Mouse (Mus musculus) left cerebral cortex, postnatal 25 days (tissue): ENCODE results near the gene Ddx5. TPM values are rescaled to one million over a fixed set of nuclear protein-coding genes. Genes with fewer than 3 reads are reported as not detected.
A peak's percentile ranks its signal among the peaks of the same experiment; 100 is the strongest.
"Not testable (repeated sequence)": the region's sequence is repeated elsewhere in the genome, so short reads cannot be mapped to it uniquely, and the experiment has no call there.

Experiments
- DNase-seq, 2 experiments: peaks; one replicate each; pipeline ENCODE4 v3.0.0; 2022; ENCODE audit warnings: low spot score in 2 of 2, mixed read lengths in 1 of 2
- intact Hi-C: fragments of 180-260 bp; cut with DNase I; formaldehyde crosslinking; loops from one replicate; pipeline ENCODE4 v1.15.1; 2025
- total RNA-seq, 2 experiments: library from RNA; stranded (reverse); gene quantifications; 2 replicates each; pipeline ENCODE4 v1.2.3; 2021

Gene Ddx5
- total RNA-seq, 2 experiments from 2014 or later, result 633 to 643 TPM

DNA sequence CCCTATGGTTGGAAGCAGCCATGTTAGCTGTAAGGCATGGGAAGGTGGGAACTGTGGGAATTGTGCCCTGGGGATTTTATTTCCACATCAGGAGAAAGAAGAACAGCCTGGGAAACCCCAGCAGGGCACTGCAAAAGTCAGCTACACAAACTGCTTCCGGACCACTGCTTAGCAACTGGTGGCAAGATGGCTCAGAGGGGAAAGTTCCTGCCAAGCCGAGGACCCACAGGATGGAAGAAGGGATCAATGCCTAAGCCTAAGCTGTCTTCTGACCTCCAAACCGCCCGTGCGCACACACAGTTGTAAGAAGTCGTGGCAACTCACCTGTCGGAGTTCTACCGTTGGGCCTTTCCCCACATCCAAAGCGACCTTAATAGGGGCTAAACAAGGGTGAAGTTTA is 15.9 kb downstream of the Ddx5 start:
- intact Hi-C loops, result no loop called here
- DNase-seq, result no peak

- intact Hi-C loops, result no loop called here
- no peak for DNase-seq
Observed at GRCm38 (mm10) chr11:106770195-106770974, 18.6 kb downstream of the Ddx5 start.

DNA sequence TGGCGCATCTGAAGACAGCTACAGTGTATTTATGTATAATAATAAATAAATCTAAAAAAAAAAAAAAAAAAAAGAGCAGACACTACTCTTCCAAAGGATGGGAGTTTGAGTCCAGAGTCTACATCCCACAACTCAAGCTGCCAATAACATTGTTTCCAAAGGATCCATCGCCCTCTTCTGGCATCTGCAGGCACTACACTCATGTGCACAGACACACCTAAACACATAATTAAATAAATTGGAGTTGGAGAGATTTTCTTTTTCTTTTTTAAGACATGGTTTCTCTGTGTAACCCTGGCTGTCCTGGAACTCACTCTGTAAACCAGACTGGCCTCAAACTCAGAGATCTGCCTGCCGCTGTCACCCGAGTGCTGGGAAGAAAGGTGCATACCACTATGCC is 21.5 kb downstream of the Ddx5 start:
- intact Hi-C loops, result no loop called here
- no peak for DNase-seq

GRCm38 (mm10) chr11:106766611-106767162 is 22.3 kb downstream of the Ddx5 start:
- DNase-seq, result no peak
- intact Hi-C loops, result no loop called here

GRCm38 (mm10) chr11:106762800-106763185 is 26.2 kb downstream of the Ddx5 start:
- intact Hi-C loops, result no loop called here
- DNase-seq, result no peak

GRCm38 (mm10) chr11:106762139-106762799 is 26.7 kb downstream of the Ddx5 start:
- peak in 1 of 2 experiments; percentile 25 for DNase-seq
- intact Hi-C loops, result no loop called here

GRCm38 (mm10) chr11:106760511-106760910 is 28.5 kb downstream of the Ddx5 start:
- intact Hi-C loops, result no loop called here
- no peak for DNase-seq

GRCm38 (mm10) chr11:106759028-106759427 is 30.0 kb downstream of the Ddx5 start:
- intact Hi-C loops, result no loop called here
- peak in 1 of 2 experiments; percentile 15 for DNase-seq

- DNase-seq, result no peak
- intact Hi-C loops, result no loop called here
Observed at GRCm38 (mm10) chr11:106755583-106755982, 33.4 kb downstream of the Ddx5 start.

GRCm38 (mm10) chr11:106753314-106753713 is 35.7 kb downstream of the Ddx5 start:
- DNase-seq, result no peak
- intact Hi-C loops, result no loop called here

- intact Hi-C loops, result no loop called here
- peak in 1 of 2 experiments; percentile 14 for DNase-seq
Observed at GRCm38 (mm10) chr11:106752103-106752502, 36.9 kb downstream of the Ddx5 start.

GRCm38 (mm10) chr11:106751039-106752018 is 37.7 kb downstream of the Ddx5 start, which contains the start of gene Milr1:
Gene Milr1, plus strand, starts transcription at chr11:106751226.
- intact Hi-C loops, result no loop called here
- DNase-seq, result no peak

DNA sequence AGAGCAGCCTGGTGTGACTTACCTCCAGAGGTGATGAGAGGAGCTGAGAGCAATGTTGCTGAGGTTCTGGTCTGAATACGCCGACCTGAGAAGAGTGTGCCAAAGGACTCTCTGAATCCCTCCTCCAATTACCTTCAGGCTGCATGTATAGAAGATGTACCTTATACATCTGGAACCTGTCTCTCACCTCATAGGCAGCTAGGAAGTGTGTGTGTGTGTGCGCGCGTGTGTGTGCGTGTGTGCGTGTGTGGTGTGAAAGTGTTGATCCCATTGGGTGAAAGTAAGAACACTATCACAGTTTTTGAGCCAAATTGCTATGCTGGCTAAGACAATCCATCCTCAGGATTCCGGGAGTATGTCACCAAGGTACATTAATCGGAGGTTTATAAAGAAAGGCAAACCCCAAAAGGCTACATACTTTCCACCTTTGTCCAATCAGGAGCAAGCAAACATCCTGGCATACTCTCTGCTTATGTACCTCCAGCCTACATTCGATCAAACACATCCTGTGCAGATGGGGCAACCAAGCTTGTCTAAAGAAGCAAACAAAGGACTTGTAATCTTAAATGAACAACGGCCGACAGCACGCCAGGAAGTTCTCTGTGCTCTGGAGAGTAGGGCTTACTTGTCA is 38.7 kb downstream of the Ddx5 start, which contains the start of gene Pecam1:
Gene Pecam1 (minus strand): TSS at position 508 of the 631 bp plus-strand sequence.
- no peak for DNase-seq
- intact Hi-C loops, result no loop called here

DNA sequence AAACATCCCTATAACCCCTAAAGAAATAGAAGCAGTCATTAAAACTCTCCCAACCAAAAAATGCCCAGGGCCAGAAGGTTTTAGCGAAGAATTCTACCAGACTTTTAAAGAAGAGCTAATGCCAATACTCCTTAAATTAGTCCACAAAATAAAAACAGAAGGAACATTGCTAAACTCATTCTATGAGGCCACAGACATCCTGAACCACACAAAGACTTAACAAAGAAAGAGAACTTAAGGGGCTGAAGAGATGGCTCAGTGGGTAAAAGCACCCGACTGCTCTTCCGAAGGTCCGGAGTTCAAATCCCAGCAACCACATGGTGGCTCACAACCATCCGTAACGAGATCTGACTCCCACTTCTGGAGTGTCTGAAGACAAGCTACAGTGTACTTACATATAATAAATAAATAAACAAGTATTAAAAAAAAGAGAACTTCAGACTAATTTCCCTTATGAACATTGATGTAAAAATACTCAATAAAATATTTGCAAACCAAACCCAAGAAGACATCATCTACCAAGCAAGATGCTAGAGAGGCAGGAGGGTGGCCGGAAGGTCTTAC is 39.3 kb downstream of the Ddx5 start:
- DNase-seq, result not testable (repeated sequence)
- intact Hi-C loops, result loop anchor here (10.0 kb wide), 2 partner anchors 245 to 345 kb away; no protein-coding TSS in a partner anchor

DNA sequence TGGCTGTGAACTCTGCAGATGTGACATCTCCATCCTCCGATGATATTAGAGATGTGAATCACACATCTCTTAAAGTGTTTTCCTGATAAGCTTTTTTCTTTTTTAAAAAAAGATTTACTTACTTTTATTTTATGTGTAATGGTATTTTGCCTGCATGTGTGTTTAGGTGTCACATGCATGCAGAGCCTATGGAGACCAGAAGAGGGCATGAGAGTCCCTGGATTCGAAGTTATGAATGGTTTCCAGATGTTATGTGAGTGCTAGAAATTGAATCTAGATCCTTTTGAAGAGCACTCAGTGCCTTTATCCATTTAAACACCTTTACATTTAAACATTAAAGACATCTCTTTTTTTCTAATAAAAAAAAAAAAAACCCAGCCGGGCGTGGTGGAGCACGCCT is 44.0 kb downstream of the Ddx5 start:
- no peak for DNase-seq
- intact Hi-C loops, result loop anchor here (10.0 kb wide), 2 partner anchors 240 to 340 kb away; no protein-coding TSS in a partner anchor

- DNase-seq, result peak in 1 of 2 experiments; percentile 16
- intact Hi-C loops, result loop anchor here (1.0 to 10.0 kb wide), 3 partner anchors 94 to 338 kb away; no protein-coding TSS in a partner anchor
Observed at GRCm38 (mm10) chr11:106742388-106742841, 46.6 kb downstream of the Ddx5 start.

DNA sequence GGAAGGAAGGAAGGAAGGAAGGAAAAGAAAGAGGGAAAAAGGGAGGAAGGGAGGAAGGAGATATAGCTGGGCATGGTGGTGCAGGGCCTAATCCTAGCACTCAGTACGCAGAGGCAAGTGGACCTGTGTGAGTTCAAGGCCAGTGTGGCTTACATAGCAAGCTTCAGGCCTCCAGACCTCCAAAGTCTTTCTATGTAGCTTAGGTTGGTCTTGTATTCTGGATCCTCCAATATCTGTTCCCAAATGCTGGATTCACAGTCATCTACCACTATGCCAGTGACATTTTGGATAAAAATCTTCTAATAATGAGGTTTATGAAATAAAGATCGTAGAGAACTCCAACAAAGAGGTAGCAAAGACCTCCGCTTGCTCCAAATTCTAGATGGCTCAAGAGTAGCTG is 47.2 kb downstream of the Ddx5 start:
- no peak for DNase-seq

GRCm38 (mm10) chr11:106741232-106741631 is 47.8 kb downstream of the Ddx5 start:
- DNase-seq, result peak in 1 of 2 experiments; percentile 26
- intact Hi-C loops, result loop anchor here (10.0 kb wide), 2 partner anchors 236 to 336 kb away; no protein-coding TSS in a partner anchor

More for the DNA sequence above, 47.2 kb downstream of the Ddx5 start:
- intact Hi-C loops, result loop anchor here (1.0 to 10.0 kb wide), 3 partner anchors 94 to 337 kb away; no protein-coding TSS in a partner anchor
